Mouse (Mus musculus): ENCODE results near the gene Spi1.

GRCm38 (mm10) chr2:91062779-91063606 is 19.2 kb upstream of the Spi1 start:
- TF ChIP-seq CTCF (IDR thresholded peaks at IDR 0.05; ENCODE audit: low read depth) = no peak
- no peak for TF ChIP-seq EP300 (IDR thresholded peaks at IDR 0.05; ENCODE audit: low read depth)
